Mouse (Mus musculus) brown adipose tissue, adult 24 weeks (tissue): ENCODE data around the gene Ptprd. TPM values are rescaled to one million over a fixed set of nuclear protein-coding genes. Genes with fewer than 3 reads are reported as not detected.

Experiments used
- H3K27ac ChIP-seq: fragments of 200-500 bp; replicated peaks from 2 replicates; pipeline ENCODE4 v1.5.1; 2012; ENCODE audit warnings: low read depth, mild to moderate bottlenecking, low read length
- H3K4me1 ChIP-seq: fragments of 200-500 bp; 2 replicates; pipeline ENCODE4 v1.6.1; 2012; ENCODE audit warnings: low read length, mixed read lengths; ENCODE audit not compliant: control insufficient read depth, insufficient read depth, insufficient read length
- H3K4me3 ChIP-seq: fragments of 200-500 bp; 2 replicates; pipeline ENCODE4 v1.5.1; 2012; ENCODE audit warnings: low read depth, mild to moderate bottlenecking, low read length, moderate library complexity; ENCODE audit not compliant: insufficient read depth
- polyA plus RNA-seq: library from polyadenylated mRNA; stranded (reverse); fragments of >200 nt; gene quantifications from 2 replicates; pipeline ENCODE4 v1.2.4, GENCODE M21; 2012; ENCODE audit not compliant: missing spikeins, insufficient read depth, insufficient read length

The Ptprd gene
- polyA plus RNA-seq, 1 experiment, result 22.5 TPM

GRCm38 (mm10) chr4:77083165-77083564 is 1128.6 kb downstream of the Ptprd start:
- no peak overlapping the region for H3K27ac ChIP-seq
- no peaks in the 10 kb centered on the region for H3K4me1 ChIP-seq
- no peak overlapping the region for H3K4me3 ChIP-seq

- no peaks in the 10 kb centered on the region for H3K4me1 ChIP-seq
- no peak overlapping the region for H3K4me3 ChIP-seq
- H3K27ac ChIP-seq, result no peak overlapping the region
Measured at GRCm38 (mm10) chr4:77077607-77078006, 1134.2 kb downstream of the Ptprd start.

GRCm38 (mm10) chr4:77050536-77051207 is 1161.1 kb downstream of the Ptprd start:
- no peaks in the 10 kb centered on the region for H3K4me1 ChIP-seq
- H3K4me3 ChIP-seq, result no peak overlapping the region
- no peak overlapping the region for H3K27ac ChIP-seq

GRCm38 (mm10) chr4:77004483-77004882 is 1207.3 kb downstream of the Ptprd start:
- Histone ChIP-seq H3K4me1 (no peaks in the 10 kb centered on the region), H3K27ac (no peak overlapping the region), H3K4me3 (no peak overlapping the region)

GRCm38 (mm10) chr4:76996172-76996571 is 1215.6 kb downstream of the Ptprd start:
- H3K27ac ChIP-seq, result no peak overlapping the region
- no peak overlapping the region for H3K4me3 ChIP-seq
- H3K4me1 ChIP-seq, result no peaks in the 10 kb centered on the region

GRCm38 (mm10) chr4:76989961-76990360 is 1221.8 kb downstream of the Ptprd start:
- Histone ChIP-seq H3K27ac (no peak overlapping the region), H3K4me3 (no peak overlapping the region), H3K4me1 (no peaks in the 10 kb centered on the region)

- no peak overlapping the region for H3K4me3 ChIP-seq
- H3K4me1 ChIP-seq, result no peaks in the 10 kb centered on the region
- H3K27ac ChIP-seq, result no peak overlapping the region
Measured at GRCm38 (mm10) chr4:76977056-76977809, 1234.5 kb downstream of the Ptprd start.

- no peak overlapping the region for H3K27ac ChIP-seq
- H3K4me3 ChIP-seq, result no peak overlapping the region
- no peaks in the 10 kb centered on the region for H3K4me1 ChIP-seq
Measured at GRCm38 (mm10) chr4:76948251-76948650, 1263.5 kb downstream of the Ptprd start.

GRCm38 (mm10) chr4:76941382-76942360 is 1270.1 kb downstream of the Ptprd start:
- H3K27ac ChIP-seq, result no peak overlapping the region
- H3K4me1 ChIP-seq, result no peaks in the 10 kb centered on the region
- H3K4me3 ChIP-seq, result no peak overlapping the region

GRCm38 (mm10) chr4:76931559-76931958 is 1280.2 kb downstream of the Ptprd start:
- no peak overlapping the region for H3K4me3 ChIP-seq
- H3K4me1 ChIP-seq, result no peaks in the 10 kb centered on the region
- no peak overlapping the region for H3K27ac ChIP-seq

GRCm38 (mm10) chr4:76913532-76914150 is 1298.1 kb downstream of the Ptprd start:
- Histone ChIP-seq H3K4me3 (no peak overlapping the region), H3K4me1 (no peaks in the 10 kb centered on the region), H3K27ac (no peak overlapping the region)

- H3K4me3 ChIP-seq, result no peak overlapping the region
- no peak overlapping the region for H3K27ac ChIP-seq
- no peaks in the 10 kb centered on the region for H3K4me1 ChIP-seq
Measured at GRCm38 (mm10) chr4:76901692-76902091, 1310.1 kb downstream of the Ptprd start.

- H3K4me3 ChIP-seq, result no peak overlapping the region
Measured at GRCm38 (mm10) chr4:76889669-76890068, 1322.1 kb downstream of the Ptprd start.

GRCm38 (mm10) chr4:76881610-76882009 is 1330.2 kb downstream of the Ptprd start:
- Histone ChIP-seq H3K4me1 (no peaks in the 10 kb centered on the region), H3K4me3 (no peak overlapping the region), H3K27ac (no peak overlapping the region)

More at GRCm38 (mm10) chr4:76889669-76890068, 1322.1 kb downstream of the Ptprd start:
- H3K27ac ChIP-seq, result no peak overlapping the region
- H3K4me1 ChIP-seq, result no peaks in the 10 kb centered on the region

- H3K4me1 ChIP-seq, result no peaks in the 10 kb centered on the region
- H3K4me3 ChIP-seq, result no peak overlapping the region
- H3K27ac ChIP-seq, result no peak overlapping the region
Measured at GRCm38 (mm10) chr4:76870971-76871370, 1340.8 kb downstream of the Ptprd start.
